In genomic region chr7:122512430-122512966, GRCm38 (mm10) we compare ENCODE assay signal across 13 mouse cellular contexts.
DNase-seq lines count a peak whose midpoint lies in the region; ATAC-seq and TF ChIP-seq lines count a peak whose summit lies in the region.
"Had no signal": no experiment of that assay in that cellular context is flagged by ENCODE, and none has a peak within 500 bp of the region (broad histone marks: within the 10 kb centered on the region; RNA-seq: fewer than 3 reads in every experiment).

No protein-coding gene starts in this region.

- no peak overlapping the region for H3K27ac ChIP-seq in limb, embryonic 14.5 days (replicated peaks; ENCODE audit: low read depth, low read length)
- H3K27ac ChIP-seq in limb, embryonic 10.5 days: no peak overlapping the region
- H3K27ac ChIP-seq: embryonic facial prominence, embryonic 12.5 days; heart, embryonic 13.5 days; liver, embryonic 14.5 days; midbrain, embryonic 15.5 days had no signal

- peak; percentile 85 for DNase-seq in heart, adult 11 months
- DNase-seq in heart, adult 9 months (ENCODE audit: low spot score in 2 of 2): no peak
- DNase-seq in limb, embryonic 14.5 days (ENCODE audit: low spot score): peak; percentile 52
- DNase-seq in limb, embryonic 10.5 days (ENCODE audit: low spot score): no peak
- DNase-seq in R1 (ENCODE audit: low read depth, low spot score): peak; percentile 28
- peak; percentile 33 for DNase-seq in lung, postnatal 10 days
- no peak for DNase-seq in T-cell, adult 2 months (ENCODE audit: low spot score)

- no peak overlapping the region for H3K4me3 ChIP-seq in limb, embryonic 14.5 days (replicated peaks; ENCODE audit: low read length)
- H3K4me3 ChIP-seq in limb, embryonic 10.5 days: no peak overlapping the region
- H3K4me3 ChIP-seq: embryonic facial prominence, embryonic 12.5 days; heart, embryonic 13.5 days; midbrain, embryonic 15.5 days had no signal

- H3K9ac ChIP-seq in limb, embryonic 14.5 days (ENCODE audit: low read depth, low read length, severe bottlenecking): no peak overlapping the region
- H3K9ac ChIP-seq: embryonic facial prominence, embryonic 12.5 days; heart, embryonic 13.5 days; liver, embryonic 14.5 days; midbrain, embryonic 15.5 days had no signal

- no peaks in the 10 kb centered on the region for H3K4me1 ChIP-seq in limb, embryonic 14.5 days (ENCODE audit: control insufficient read depth, insufficient read depth, low read length)
- no peaks in the 10 kb centered on the region for H3K4me1 ChIP-seq in limb, embryonic 10.5 days
- H3K4me1 ChIP-seq: midbrain, embryonic 15.5 days had no signal

- TF ChIP-seq POLR2A in limb, embryonic 14.5 days (IDR thresholded peaks at IDR 0.05; ENCODE audit: borderline replicate concordance, extremely low read depth, insufficient read depth, insufficient read length): no peak

- no peaks in the 10 kb centered on the region for H3K27me3 ChIP-seq in limb, embryonic 14.5 days (ENCODE audit: control insufficient read depth, insufficient read depth, low read length)
- H3K27me3 ChIP-seq in limb, embryonic 10.5 days (ENCODE audit: low read depth, poor library complexity, severe bottlenecking): no peaks in the 10 kb centered on the region
- H3K27me3 ChIP-seq: CH12.LX; embryonic facial prominence, embryonic 12.5 days; heart, embryonic 13.5 days; midbrain, embryonic 15.5 days had no signal

- ATAC-seq in limb, embryonic 14.5 days (ENCODE audit: low FRiP score, low read depth): no peak
- ATAC-seq: activated CD4-positive, CD25-positive, alpha-beta regulatory T cell, adult 4 months; midbrain, embryonic 15.5 days had no signal

- H3K9me3 ChIP-seq in limb, embryonic 14.5 days (ENCODE audit: control insufficient read depth, low read length): no peaks in the 10 kb centered on the region
- H3K9me3 ChIP-seq in limb, embryonic 10.5 days (replicated peaks): no peaks in the 10 kb centered on the region
- H3K9me3 ChIP-seq: embryonic facial prominence, embryonic 12.5 days; midbrain, embryonic 15.5 days had no signal

- no peak overlapping the region for H3K4me2 ChIP-seq in limb, embryonic 14.5 days (replicated peaks; ENCODE audit: low read depth, low read length, severe bottlenecking)
- H3K4me2 ChIP-seq: embryonic facial prominence, embryonic 12.5 days; heart, embryonic 13.5 days; midbrain, embryonic 15.5 days had no signal

- H3K36me3 ChIP-seq in limb, embryonic 14.5 days (ENCODE audit: control insufficient read depth, insufficient read depth, low read length): no peaks in the 10 kb centered on the region
- no peaks in the 10 kb centered on the region for H3K36me3 ChIP-seq in limb, embryonic 10.5 days
- H3K36me3 ChIP-seq: embryonic facial prominence, embryonic 12.5 days; heart, embryonic 13.5 days; midbrain, embryonic 15.5 days had no signal

- WGBS in limb, embryonic 14.5 days: 78% methylated on average over 13 of the region's 13 CpGs
- WGBS in limb, embryonic 10.5 days: 94% methylated on average over 13 of the region's 13 CpGs

Comparison
In these comparisons a context has a peak if more than half of its experiments do, and no peak if none do; other contexts are left out.
1. DNase-seq: peak in heart, adult 11 months (single experiment), limb, embryonic 14.5 days (single experiment), R1 (single experiment) and lung, postnatal 10 days (single experiment); none in heart, adult 9 months (0 of 2), limb, embryonic 10.5 days (single experiment) and T-cell, adult 2 months (single experiment).